Mouse (Mus musculus): ENCODE data around the gene Palm3.

Palm3 gene

GRCm38 (mm10) chr8:84067911-84068310, 46.6 kb downstream of the Palm3 start:
- DNase-seq: no peak

- no peak for DNase-seq
Measured at GRCm38 (mm10) chr8:84068316-84069035, 47.2 kb downstream of the Palm3 start.

- no peak for DNase-seq
Measured at GRCm38 (mm10) chr8:84069169-84069568, 47.9 kb downstream of the Palm3 start.

GRCm38 (mm10) chr8:84069750-84070149, 48.5 kb downstream of the Palm3 start:
- peak in 1 of 2 experiments; percentile 35 for DNase-seq

- no peak for DNase-seq
Measured at GRCm38 (mm10) chr8:84070241-84070640, 49.0 kb downstream of the Palm3 start.

GRCm38 (mm10) chr8:84070667-84071066, 49.4 kb downstream of the Palm3 start:
- no peak for DNase-seq

GRCm38 (mm10) chr8:84071921-84072320, 50.6 kb downstream of the Palm3 start:
- DNase-seq: peak; percentile 43 to 64

- DNase-seq: no peak
Measured at GRCm38 (mm10) chr8:84072321-84072720, 51.0 kb downstream of the Palm3 start.

- no peak for DNase-seq
Measured at GRCm38 (mm10) chr8:84073230-84073976, 52.1 kb downstream of the Palm3 start.

GRCm38 (mm10) chr8:84076412-84076811, 55.1 kb downstream of the Palm3 start:
- no peak for DNase-seq

GRCm38 (mm10) chr8:84076849-84077248, 55.6 kb downstream of the Palm3 start:
- DNase-seq: no peak

- DNase-seq: no peak
Measured at GRCm38 (mm10) chr8:84079206-84079605, 57.9 kb downstream of the Palm3 start.

Measured in kidney, postnatal 4 days (tissue).